Mouse (Mus musculus): ENCODE measurements around the gene Arfgef2. TPM values are rescaled to one million over a fixed set of nuclear protein-coding genes. Genes with fewer than 3 reads are reported as not detected.
A peak's percentile ranks its signal among the peaks of the same experiment; 100 is the strongest.

Gene Arfgef2
- polyA plus RNA-seq, 1 experiment from 2014 or later = 6.8 TPM

GRCm38 (mm10) chr2:166945456-166945855, 140.1 kb downstream of the Arfgef2 start:
- DNase-seq (peak; percentile 42), ATAC-seq (ENCODE audit: low FRiP score, low TSS enrichment) (no peak)
- Histone ChIP-seq H3K4me1 (ENCODE audit: control insufficient read depth, insufficient read depth, low read length) (no peaks in the 10 kb centered on the region), H3K4me2 (ENCODE audit: low read length) (no peak overlapping the region), H3K4me3 (replicated peaks; ENCODE audit: low read depth, low read length) (no peak overlapping the region), H3K36me3 (ENCODE audit: control insufficient read depth, insufficient read depth, low read length) (peaks cover 96% of the 10 kb centered on the region), H3K9ac (replicated peaks; ENCODE audit: low read length) (no peak overlapping the region), H3K27ac (replicated peaks; ENCODE audit: low read depth, low read length) (no peak overlapping the region), H3K9me3 (ENCODE audit: control insufficient read depth, low read length) (no peaks in the 10 kb centered on the region), H3K27me3 (ENCODE audit: control insufficient read depth, insufficient read depth, low read length) (no peaks in the 10 kb centered on the region)
- WGBS = 64% methylated on average over 4 of the region's 4 CpGs

Other genes starting within 250 kb of the Arfgef2 start
- 20.3 and 24.2 TPM in 2 replicates for gene Prex1, start 91.8 kb upstream of the Arfgef2 start, polyA plus RNA-seq (2014; fragmentation: Nextera tagmentation; extraction: Ambion mirVana)
- gene Trp53rkb, start 13.1 kb upstream of the Arfgef2 start, polyA plus RNA-seq (2014; fragmentation: Nextera tagmentation; extraction: Ambion mirVana) = 9.4 and 11.4 TPM in 2 replicates
- 100 and 128 TPM in 2 replicates for gene Cse1l, start 100.5 kb downstream of the Arfgef2 start, polyA plus RNA-seq (2014; fragmentation: Nextera tagmentation; extraction: Ambion mirVana)
- gene Stau1, start 190.7 kb downstream of the Arfgef2 start, polyA plus RNA-seq (2014; fragmentation: Nextera tagmentation; extraction: Ambion mirVana) = 84.1 and 109 TPM in 2 replicates
- gene Ddx27, start 209.6 kb downstream of the Arfgef2 start, polyA plus RNA-seq (2014; fragmentation: Nextera tagmentation; extraction: Ambion mirVana) = 26.6 and 31.0 TPM in 2 replicates